Mouse (Mus musculus) hindlimb bud, embryonic 11.5 days (tissue): ENCODE measurements at regions not wholly inside any gene's neighbourhood (a gene's known extent, or its start where the extent isn't known, plus 50 kb on each side); places are given as distances from the start of the nearest gene placed in this dataset.

Source experiments
- DNase-seq: peaks from one replicate; pipeline ENCODE4 v3.0.0-alpha.2; 2012; ENCODE audit warnings: low read depth, low spot score; ENCODE audit errors: extremely low spot score

GRCm38 (mm10) chr8:126833471-126834453 is 111.9 kb downstream of the Tomm20 start:
- no peak for DNase-seq

- no peak for DNase-seq
Observed at GRCm38 (mm10) chr8:126833006-126833405, 112.6 kb downstream of the Tomm20 start.

GRCm38 (mm10) chr8:126832163-126832978 is 113.3 kb downstream of the Tomm20 start:
- DNase-seq = no peak

DNA sequence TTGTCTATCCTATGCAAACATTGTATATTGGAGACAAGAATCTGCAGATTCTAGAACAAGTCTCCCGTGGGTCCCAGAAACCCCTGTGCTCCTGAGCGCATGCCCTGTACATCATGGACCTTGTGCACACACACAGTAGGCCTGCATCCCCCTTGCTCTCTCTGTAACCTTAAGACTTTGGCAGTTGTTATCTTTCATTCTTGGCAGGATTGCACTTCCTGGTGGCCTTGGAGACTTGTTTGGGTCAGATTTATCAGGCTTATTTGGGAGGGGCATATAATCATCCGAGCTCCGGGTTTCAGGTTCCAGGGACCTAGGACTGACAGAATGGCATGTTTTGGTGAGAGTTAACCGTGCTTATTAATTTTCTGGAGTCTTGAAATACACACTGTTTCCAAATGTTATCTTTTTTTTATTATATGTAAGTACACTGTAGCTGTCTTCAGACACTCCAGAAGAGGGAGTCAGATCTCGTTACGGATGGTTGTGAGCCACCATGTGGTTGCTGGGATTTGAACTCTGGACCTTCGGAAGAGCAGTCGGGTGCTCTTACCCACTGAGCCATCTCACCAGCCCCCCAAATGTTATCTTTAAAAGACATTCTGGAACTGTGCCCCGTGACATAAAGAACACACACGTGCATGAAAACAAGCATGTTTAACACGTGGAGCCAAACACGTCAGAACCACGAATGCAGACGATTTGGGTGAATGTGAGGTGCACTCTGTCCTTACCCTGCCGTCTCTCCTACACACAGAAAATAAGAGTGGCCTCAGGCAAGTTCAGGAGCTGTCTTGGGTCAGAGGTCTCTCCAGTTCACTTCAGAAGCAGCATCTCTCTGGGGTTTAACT is 114.1 kb downstream of the Tomm20 start:
- DNase-seq = no peak

DNA sequence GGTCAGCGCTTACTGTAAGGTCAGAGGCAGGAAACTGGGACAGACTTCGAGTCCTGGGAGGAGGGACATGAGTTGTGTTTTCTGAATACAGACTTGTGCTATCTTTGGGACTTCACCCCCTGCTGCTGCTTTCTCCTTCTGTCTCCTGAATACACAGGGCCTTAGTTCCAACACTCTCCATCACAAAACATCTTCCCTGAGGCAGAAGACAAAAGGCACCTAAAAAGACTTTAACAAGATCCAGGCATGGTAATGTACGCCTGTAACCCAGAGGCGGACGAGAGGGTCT is 115.5 kb downstream of the Tomm20 start:
- no peak for DNase-seq

GRCm38 (mm10) chr8:126829376-126830241 is 116.0 kb downstream of the Tomm20 start:
- DNase-seq = no peak

DNA sequence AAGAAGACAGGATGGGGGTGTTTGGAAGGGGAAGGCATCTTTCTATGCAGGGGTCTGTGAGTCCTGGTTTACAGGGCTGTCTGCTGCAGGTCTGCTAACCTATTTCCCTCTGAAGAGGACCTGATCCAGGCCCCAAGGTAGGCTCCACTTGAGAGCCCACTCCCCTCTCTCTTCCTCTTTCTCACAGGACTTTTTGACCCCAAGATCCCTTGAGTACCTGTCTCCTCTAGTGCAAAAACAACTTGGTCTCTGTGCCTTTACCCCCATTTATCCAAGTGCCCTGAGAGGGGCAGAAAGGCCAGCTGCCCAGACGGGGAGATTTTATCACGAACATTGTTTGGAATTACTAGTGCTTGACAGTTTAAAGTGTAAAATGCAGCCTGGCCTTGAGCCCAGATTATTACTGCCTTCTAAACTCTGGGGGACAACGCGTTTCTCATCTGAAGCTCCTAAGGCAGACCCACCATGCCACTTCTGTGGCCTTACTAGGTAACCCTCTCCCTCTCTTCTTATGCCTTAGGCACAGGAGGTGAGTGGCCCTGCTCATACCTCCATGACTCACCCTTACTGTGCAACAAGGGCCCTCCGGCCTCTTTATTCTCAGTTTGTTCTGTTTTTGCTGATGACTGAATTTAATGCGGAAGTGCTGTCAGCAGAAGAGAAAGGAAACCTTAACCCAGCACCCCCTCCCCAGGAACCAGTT is 117.8 kb downstream of the Tomm20 start:
- no peak for DNase-seq

DNA sequence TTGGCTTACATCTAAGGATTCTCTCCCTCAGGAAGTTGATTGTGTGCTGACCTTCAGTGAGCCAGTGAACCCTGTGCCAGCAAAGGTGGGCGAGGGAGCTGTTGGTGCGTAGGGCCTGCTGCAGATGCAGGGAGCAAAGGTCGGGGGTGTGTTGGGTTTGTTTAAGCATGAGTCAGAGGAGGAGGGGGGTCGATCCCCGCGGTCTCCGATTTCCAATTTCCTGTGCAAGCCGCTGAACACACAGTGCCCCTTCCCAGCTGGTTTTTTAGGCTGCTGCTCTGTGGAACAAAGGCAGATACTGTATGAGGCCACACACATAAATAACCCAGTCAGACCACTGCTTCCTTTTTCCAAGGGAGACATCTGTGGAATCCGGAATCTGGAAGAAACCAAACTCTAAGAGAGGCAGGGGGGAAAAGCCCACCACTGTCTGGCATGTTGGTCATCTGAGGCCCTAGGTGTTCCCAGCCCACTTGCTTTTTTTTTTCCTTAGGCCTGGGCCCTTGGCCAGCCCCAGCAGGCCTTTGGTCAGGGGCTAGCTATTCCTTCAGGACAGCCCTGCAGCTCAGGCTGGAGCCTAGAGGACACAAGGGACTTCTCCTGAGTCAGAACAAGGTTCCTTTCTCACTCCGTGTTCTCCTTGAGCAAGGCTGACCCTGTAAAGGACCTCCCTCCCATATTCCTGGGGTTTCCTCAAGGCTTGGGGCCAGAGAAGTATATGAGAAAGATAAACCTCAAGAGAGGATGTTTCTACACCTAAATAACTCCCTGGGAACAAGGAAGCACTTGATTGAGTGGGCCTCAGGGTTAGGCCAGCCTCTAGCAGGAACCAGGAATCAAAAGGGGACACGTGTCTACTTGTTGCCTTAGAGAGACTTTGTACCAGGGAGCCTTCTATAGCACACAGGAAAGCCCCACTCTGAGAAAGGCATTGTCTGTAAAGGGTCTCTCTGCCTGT is 119.0 kb downstream of the Tomm20 start:
- peak; percentile 96 for DNase-seq

- peak; percentile 46 for DNase-seq
Observed at GRCm38 (mm10) chr8:126825877-126826276, 119.8 kb downstream of the Tomm20 start.

- no peak for DNase-seq
Observed at GRCm38 (mm10) chr8:126824575-126825208, 121.0 kb downstream of the Tomm20 start.

DNA sequence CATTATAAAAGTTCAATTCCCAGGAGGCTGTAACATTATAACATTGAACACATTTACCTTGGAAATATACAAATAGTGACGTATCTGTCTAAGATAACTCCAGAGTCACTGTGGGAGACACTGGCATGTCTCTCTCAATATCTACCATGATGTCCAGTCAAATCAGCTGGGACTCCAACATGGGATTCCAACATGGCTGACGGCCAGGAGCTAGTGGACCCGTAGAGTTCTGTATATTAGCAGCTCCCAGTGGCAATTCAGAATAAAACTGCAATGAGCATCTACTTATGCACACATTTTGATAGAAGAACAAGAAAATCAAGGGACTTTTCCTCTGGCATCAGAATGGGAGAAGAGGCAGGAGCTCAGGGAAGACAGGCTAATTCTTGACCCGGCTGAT is 123.4 kb downstream of the Tomm20 start:
- DNase-seq = no peak

GRCm38 (mm10) chr8:126821279-126821678 is 124.4 kb downstream of the Tomm20 start:
- no peak for DNase-seq

GRCm38 (mm10) chr8:126820502-126820901 is 125.1 kb downstream of the Tomm20 start:
- DNase-seq = no peak

DNA sequence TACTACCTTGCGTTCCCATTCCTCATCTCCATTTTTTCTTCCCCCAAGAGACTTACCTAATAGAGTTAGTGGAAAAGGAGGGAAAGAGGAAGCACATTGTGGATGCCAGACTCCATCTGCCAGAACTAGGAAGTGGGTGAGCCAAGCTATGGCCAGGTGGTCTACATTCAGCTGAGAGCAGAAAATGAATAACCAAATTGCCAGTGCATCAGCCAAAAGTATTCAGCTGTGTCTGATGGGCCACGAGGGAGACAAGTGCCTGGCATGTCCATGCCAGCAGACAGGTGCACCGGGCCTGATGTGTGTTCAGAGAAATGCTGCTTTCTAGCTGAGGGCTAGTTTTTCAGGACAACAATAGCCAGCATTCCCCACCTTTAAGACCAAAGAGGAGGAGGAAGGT is 126.4 kb downstream of the Tomm20 start:
- no peak for DNase-seq

GRCm38 (mm10) chr8:126816155-126816554 is 129.5 kb downstream of the Tomm20 start:
- DNase-seq = no peak

GRCm38 (mm10) chr8:126814427-126814826 is 131.2 kb downstream of the Tomm20 start:
- no peak for DNase-seq

GRCm38 (mm10) chr8:126813621-126814020 is 132.0 kb downstream of the Tomm20 start:
- no peak for DNase-seq

DNA sequence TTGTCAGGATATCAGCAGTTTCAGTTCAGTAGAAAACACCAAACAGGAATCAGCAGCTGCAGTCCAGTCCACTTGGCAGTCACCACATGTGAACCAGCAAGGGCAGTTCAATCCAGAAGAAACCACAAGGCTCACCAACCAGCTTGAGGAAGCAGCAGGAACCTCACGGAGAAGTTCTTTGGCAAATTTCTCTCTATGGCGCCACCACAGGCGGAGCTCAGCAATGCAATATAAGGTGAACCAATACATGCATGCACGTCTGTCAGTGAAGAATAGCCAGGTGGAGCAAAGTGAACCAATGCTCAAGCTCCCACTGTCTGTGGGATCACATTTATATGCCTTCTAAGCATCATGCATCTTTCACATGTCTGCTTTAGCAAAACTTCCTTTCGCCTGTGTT is 132.9 kb downstream of the Tomm20 start:
- DNase-seq = no peak
